Mouse (Mus musculus) myocyte (in vitro differentiated cells): ENCODE measurements around the gene Baat.

Experiments used
- CEBPB ChIP-seq: IDR thresholded peaks from 2 replicates; pipeline ENCODE4 v1.6.1; 2011; ENCODE audit warnings: mild to moderate bottlenecking, moderate library complexity; ENCODE audit not compliant: poor library complexity, insufficient read depth, severe bottlenecking
- E2F4 ChIP-seq: IDR thresholded peaks from one replicate; pipeline ENCODE4 v1.6.1; 2011; ENCODE audit warnings: mild to moderate bottlenecking, control low read depth, moderate library complexity; ENCODE audit not compliant: insufficient read depth
- MAX ChIP-seq: IDR thresholded peaks from one replicate; pipeline ENCODE4 v1.6.1; 2011; ENCODE audit warnings: low read depth, mild to moderate bottlenecking, control low read depth
- MYOD1 ChIP-seq, 3 experiments: IDR thresholded peaks; one replicate each; pipeline ENCODE4 v1.6.1; 2011; ENCODE audit warnings: control low read depth in 2 of 3, low read depth in 2 of 3, mild to moderate bottlenecking in 2 of 3, moderate library complexity in 1 of 3; ENCODE audit not compliant: insufficient read length in 2 of 3, control insufficient read depth in 1 of 3
- MYOG ChIP-seq, 3 experiments: IDR thresholded peaks; one replicate each; pipeline ENCODE4 v1.6.1; 2011; ENCODE audit warnings: control low read depth in 2 of 3, low read depth in 2 of 3, mild to moderate bottlenecking in 2 of 3; ENCODE audit not compliant: insufficient read length in 2 of 3, control insufficient read depth in 1 of 3, insufficient read depth in 1 of 3
- POLR2A ChIP-seq: IDR thresholded peaks from one replicate; pipeline ENCODE4 v1.6.1; 2011; ENCODE audit warnings: low read depth, mild to moderate bottlenecking, control low read depth, moderate library complexity; ENCODE audit not compliant: insufficient read length
- POLR2AphosphoS2 ChIP-seq: IDR thresholded peaks from one replicate; pipeline ENCODE4 v1.6.1; 2011; ENCODE audit warnings: low read depth, control low read depth; ENCODE audit not compliant: insufficient read length
- REST ChIP-seq: IDR thresholded peaks from one replicate; pipeline ENCODE4 v1.6.1; 2011; ENCODE audit warnings: mild to moderate bottlenecking, control low read depth, moderate library complexity; ENCODE audit not compliant: insufficient read depth, insufficient read length
- SRF ChIP-seq: IDR thresholded peaks from one replicate; pipeline ENCODE4 v1.6.1; 2011; ENCODE audit warnings: low read depth; ENCODE audit not compliant: control insufficient read depth, insufficient read length
- TCF12 ChIP-seq: IDR thresholded peaks from one replicate; pipeline ENCODE4 v1.6.1; 2011; ENCODE audit warnings: mild to moderate bottlenecking, control low read depth; ENCODE audit not compliant: poor library complexity, insufficient read depth, severe bottlenecking
- TCF3 ChIP-seq: IDR thresholded peaks from one replicate; pipeline ENCODE4 v1.6.1; 2011; ENCODE audit warnings: low read depth, control low read depth; ENCODE audit not compliant: insufficient read length
- USF1 ChIP-seq: IDR thresholded peaks from one replicate; pipeline ENCODE4 v1.6.1; 2011; ENCODE audit warnings: low read depth, mild to moderate bottlenecking, control low read depth, moderate library complexity

- no peak for TF ChIP-seq POLR2A
- no peak for TF ChIP-seq MAX
- TF ChIP-seq USF1, result no peak
- no peak for TF ChIP-seq E2F4
- no peak for TF ChIP-seq REST
- no peak for TF ChIP-seq TCF12
- no peak for TF ChIP-seq MYOD1 (IDR thresholded peaks at IDR 0.05; ENCODE audit: control insufficient read depth in 1 of 3, insufficient read length in 2 of 3, low read depth in 2 of 3)
- no peak for TF ChIP-seq CEBPB
- TF ChIP-seq POLR2AphosphoS2, result no peak
- TF ChIP-seq TCF3, result no peak
- TF ChIP-seq MYOG (IDR thresholded peaks at IDR 0.05; ENCODE audit: control insufficient read depth in 1 of 3, insufficient read depth in 1 of 3, insufficient read length in 2 of 3, low read depth in 2 of 3), result no peak
- TF ChIP-seq SRF, result no peak
Measured at GRCm38 (mm10) chr4:49522576-49522975, 16.2 kb upstream of the Baat start.
